Mouse (Mus musculus) embryo, embryonic 9.5 days (tissue): ENCODE results near the gene Zmiz1.
A peak's percentile ranks its signal among the peaks of the same experiment; 100 is the strongest.

Experiments used
- DNase-seq: peaks from one replicate; pipeline ENCODE4 v3.0.0-alpha.2; 2017; ENCODE audit errors: extremely low spot score

The Zmiz1 gene

DNA sequence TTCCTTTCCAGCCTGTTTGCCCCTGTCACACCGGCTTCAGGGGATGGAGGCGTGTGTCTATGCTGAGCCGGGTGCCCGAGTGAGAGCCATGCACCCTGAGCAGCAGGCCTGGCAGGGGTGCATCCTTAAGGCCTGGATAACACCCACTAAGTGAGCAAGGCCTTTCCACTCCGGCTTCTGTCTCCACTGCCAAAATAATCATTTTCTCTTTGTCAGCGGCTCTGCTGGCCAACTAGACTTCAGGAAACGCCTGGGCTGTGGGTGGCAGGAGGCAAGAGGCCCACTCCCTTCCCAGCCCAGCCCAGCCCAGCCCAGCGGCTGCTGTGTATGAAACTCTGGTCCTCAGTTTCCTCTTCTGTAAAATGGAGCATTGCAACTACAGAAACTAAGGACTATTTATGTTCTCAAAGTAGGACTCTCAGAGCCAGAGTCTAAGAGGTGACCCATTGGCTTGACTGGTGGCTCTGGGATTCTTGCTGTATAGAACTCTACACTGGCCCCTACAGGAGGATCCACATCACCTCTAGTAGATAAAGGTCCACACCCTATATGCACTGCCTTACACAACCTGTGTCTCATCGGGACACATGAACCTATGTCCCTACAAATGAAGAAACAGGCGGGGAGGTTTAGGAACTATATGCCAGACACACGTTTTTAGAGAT, 76.1 kb downstream of the Zmiz1 start:
- DNase-seq: no peak

GRCm38 (mm10) chr14:25535583-25535943, 76.6 kb downstream of the Zmiz1 start:
- no peak for DNase-seq

DNA sequence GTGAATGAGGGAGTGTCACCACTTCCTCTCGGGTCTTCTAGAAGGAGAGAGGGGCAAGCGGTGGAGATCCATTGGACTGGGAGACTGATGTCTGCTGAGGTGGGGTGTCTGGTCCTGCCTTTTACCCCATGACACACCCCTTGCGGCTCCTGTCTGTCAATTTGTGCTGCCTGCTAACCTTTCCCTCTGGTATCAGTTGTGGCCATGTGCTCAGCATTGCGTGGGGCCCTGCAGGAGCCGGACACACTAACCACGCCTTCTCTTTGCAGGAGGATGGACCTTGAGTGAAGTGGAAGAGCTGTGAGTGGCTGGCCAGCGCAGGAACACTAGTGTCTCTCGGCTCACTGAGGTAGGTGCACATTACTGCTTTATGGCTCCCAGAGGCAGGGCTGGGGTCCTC, 77.5 kb downstream of the Zmiz1 start:
- no peak for DNase-seq

DNA sequence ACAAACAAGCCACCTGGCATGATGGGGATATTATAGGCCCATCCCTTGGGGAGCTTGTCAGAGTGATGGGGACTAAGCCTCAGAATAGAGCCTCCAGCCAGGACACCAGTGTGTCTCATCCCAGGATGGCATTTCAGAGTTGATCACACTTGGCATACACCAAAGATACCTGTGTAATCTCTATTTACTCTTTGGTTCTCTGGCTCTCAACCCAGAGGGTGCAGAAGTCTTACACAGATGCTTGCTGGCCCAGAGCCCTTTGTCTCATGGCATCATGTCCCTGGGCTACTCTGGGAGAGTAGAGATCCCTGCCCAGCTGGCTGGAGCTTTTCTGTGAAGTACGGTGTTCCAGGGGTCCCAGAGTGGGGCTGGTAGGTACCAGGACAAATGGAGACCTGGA, 78.4 kb downstream of the Zmiz1 start:
- no peak for DNase-seq

DNA sequence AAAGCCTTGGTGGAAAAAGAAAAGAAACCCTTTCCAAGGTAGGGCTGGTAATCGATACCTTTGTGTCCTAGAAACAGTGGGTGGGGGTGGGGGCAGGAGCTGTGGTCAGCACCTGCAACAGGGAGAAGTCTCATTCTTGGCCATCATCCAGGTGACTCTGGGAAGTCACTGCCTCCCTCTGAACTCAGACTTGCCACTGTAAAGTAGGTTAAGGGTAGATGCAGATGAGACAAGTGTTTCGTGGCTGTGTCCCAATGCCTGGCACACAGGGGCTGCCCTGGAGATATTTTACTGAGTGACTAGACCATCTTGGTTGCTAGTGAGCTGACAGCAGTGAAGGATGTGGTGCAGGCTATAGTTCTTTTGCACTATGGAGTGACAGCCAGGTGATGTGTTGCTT, 79.5 kb downstream of the Zmiz1 start:
- DNase-seq: no peak

GRCm38 (mm10) chr14:25539493-25540116, 80.6 kb downstream of the Zmiz1 start:
- DNase-seq: no peak

GRCm38 (mm10) chr14:25540172-25540571, 81.2 kb downstream of the Zmiz1 start:
- DNase-seq: no peak

GRCm38 (mm10) chr14:25541213-25541612, 82.2 kb downstream of the Zmiz1 start:
- no peak for DNase-seq

DNA sequence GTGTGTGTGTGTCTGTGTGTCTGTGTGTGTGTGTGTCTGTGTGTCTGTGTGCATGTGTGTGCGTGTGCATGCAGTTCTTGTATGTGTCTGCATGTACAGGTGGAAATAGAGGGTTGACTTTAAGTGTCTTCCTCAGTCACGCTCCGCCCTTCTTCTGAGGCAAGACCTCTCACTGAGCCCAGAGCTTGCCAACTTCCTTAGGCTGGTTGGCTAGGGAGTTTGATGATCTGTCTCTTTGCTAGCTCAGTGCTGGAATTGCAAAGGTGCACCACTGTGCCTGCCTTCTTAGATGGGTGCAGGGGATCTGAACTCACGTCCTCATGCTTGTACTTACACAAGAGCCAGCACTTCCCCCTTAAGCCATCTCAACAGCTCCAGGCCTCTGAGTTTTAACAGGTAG, 84.1 kb downstream of the Zmiz1 start:
- no peak for DNase-seq

DNA sequence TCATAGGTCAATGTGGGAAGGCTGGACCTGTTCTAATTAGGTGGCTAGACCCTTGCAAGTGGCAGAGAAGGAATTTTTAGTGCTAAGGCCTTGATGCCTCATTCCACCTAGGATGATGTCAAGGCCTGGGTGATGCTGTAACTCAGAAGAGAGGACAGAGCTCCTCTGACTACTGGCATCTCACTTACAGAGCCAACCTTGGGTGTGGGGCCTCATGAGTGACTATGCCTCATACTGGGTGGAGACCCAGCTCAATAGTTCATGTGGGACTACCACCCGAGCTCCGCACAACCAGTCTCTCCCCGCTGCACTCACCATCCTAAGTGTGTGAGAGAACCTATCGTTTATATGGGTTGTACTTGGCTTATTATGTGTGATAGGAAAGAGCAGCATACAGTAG, 84.9 kb downstream of the Zmiz1 start:
- DNase-seq: no peak

- no peak for DNase-seq
These were observed 88.1 kb downstream of the Zmiz1 start for GRCm38 (mm10) chr14:25546852-25547621.

DNA sequence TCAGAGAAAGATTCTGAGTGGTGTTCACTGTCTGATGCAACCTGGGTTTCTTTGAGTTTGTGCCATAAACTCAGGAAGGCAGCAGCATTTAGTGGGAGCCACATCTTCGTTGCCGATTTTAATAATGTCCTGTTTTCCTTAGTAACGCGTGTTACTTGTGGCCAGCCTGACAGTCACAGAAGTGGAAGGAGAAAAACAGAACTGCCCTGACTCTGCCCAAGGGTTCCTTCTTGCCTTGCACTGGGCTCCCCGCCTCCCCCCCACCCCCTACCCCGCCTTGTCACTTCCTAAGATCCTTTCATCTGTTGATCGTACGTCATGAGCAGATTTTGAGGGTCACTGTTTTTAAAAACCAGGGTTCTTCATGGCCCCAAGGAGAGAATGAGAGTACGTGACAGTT, 88.9 kb downstream of the Zmiz1 start:
- DNase-seq: no peak

DNA sequence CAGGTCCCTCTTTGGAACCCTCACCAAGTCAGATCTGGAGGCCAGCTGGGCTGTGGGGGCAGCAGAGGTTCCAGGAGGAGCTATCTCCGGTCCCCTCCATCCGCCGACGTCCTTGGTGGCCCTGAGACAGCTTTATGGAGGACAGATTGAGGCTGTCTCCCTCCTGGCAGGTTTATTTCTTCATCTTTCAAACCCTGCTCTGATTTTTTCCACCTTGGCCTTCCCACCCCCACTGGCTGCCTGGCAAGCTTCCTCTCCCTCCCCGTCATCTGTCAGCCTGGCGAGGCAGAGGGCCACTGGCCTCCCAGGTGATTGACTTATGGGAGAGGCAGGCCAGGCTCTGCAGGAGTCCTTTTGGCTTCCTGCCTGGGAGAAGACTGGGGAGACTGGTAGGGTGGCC, 89.7 kb downstream of the Zmiz1 start:
- DNase-seq: no peak

GRCm38 (mm10) chr14:25549125-25549524, 90.1 kb downstream of the Zmiz1 start:
- no peak for DNase-seq

GRCm38 (mm10) chr14:25549871-25550840, 91.2 kb downstream of the Zmiz1 start:
- DNase-seq: peak; percentile 58

DNA sequence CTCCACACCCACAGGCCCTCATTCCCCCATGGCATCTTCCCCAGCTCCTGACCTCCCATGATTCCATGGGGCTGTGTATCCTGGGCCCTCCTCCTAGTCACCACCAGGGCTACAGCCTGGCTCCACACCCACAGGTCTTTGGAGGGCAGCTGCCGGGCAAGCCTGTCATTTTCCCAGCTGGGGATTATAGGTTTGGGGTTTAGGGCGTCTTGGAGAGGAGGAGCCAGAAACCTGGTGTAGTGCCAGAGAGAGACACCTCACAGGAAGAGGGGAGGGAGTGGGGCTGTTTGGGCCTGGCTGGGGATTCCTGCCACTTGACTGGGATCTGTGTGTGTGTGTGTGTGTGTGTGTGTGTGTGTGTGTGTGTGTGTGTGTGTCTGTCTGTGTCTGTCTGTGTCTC, 92.7 kb downstream of the Zmiz1 start:
- no peak for DNase-seq

- no peak for DNase-seq
These were observed 94.4 kb downstream of the Zmiz1 start for GRCm38 (mm10) chr14:25553382-25553781.

GRCm38 (mm10) chr14:25554781-25555180, 95.8 kb downstream of the Zmiz1 start:
- DNase-seq: no peak

DNA sequence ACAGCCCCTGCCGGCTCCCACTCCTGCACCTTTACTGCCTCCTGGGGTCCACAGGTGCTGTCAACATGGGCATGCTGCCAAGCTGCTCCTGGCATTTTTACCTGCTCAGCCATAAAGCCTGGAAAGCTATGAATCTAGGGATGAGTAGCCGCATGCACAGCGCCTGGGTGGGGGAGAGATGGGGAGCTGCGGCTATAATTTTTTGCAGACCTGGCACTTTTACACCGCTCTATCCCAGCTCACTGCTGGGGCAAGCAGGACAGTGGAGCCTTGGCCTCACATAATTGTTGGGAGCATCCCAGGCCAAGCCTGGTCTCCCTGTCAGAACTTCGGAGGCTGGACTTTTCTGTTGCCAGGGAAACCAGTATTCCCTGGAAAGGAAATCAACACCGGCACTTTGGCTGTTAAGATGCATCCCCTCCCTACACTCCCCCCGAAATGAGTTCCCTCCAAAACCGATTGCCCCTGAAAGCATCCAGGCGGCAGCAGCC, 96.4 kb downstream of the Zmiz1 start:
- DNase-seq: peak; percentile 57

DNA sequence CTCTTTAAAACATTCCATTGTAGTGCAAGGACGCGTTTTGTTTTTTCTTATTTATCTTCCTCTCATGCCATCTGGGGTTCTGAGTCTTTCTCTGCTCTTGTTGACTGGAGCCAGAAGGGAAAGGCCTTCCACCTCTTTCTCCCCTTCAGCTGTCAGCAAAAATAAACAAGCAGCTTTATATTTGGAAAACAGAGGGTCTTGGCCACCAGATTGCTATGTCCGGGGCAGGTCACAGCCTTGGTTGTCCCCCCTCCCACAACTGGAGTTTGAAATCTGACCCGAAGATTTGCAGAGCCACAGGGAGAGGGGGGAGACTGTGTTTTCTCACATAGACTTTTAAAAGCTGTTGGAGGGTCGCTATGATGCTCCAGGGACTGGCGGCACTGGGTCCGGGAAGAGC, 96.9 kb downstream of the Zmiz1 start:
- no peak for DNase-seq

DNA sequence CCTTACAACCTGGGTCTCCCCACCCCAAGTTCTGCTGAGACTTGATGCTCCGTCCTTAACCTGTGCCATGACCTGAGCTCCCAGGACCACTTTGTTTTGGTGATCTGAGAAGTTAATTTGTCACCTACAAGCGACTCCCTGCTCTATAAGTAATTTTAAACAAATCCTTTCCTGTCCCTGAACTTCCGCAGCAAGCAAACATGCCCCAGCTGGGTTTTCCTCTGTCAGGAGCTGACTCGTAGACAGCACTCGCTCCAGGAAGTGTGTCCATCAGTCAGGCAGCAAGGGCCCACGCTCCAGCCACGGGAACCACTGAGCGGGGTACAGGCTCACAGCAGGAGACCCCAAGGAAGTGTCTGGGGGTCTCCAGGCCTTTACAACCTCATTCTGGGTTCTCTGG, 98.0 kb downstream of the Zmiz1 start:
- no peak for DNase-seq

DNA sequence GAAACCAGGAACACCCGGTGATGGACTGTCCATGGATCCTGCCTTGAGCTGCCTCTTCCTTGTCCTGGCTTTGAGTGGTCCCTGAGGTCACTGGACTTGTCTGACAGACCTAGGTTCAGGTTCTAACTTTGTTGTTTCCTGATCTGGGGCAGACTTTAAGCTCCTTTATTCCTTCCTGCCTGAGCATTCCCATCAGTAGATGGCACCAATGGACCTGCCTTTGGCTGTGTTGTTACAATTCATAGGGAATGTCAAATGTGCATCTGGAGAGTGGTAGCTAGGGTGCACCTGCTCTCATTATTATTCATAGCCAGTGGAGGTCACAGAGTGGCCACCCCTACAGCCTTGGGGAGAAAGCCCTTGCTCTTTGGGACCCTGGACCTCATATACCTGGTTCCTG, 99.5 kb downstream of the Zmiz1 start:
- DNase-seq: no peak
